ENCODE assay signal across 19 mouse cellular contexts in genomic region chr8:89833715-89834114, GRCm38 (mm10).
DNase-seq lines count a peak whose midpoint lies in the region; ATAC-seq and TF ChIP-seq lines count a peak whose summit lies in the region.
"Had no signal": no experiment of that assay in that cellular context is flagged by ENCODE, and none has a peak within 500 bp of the region (broad histone marks: within the 10 kb centered on the region; RNA-seq: fewer than 3 reads in every experiment).

No protein-coding gene starts in this region.

- POLR2A ChIA-PET in Patski (lab: Charles Lee) = no interaction called here

- H3K27me3 ChIP-seq in embryonic facial prominence, embryonic 11.5 days (ENCODE audit: control insufficient read depth, insufficient read depth, low read length) = no peaks in the 10 kb centered on the region
- H3K27me3 ChIP-seq in embryonic facial prominence, embryonic 10.5 days (replicated peaks; ENCODE audit: low read depth, poor library complexity, severe bottlenecking) = no peaks in the 10 kb centered on the region
- no peaks in the 10 kb centered on the region for H3K27me3 ChIP-seq in hindbrain, postnatal 0 days (ENCODE audit: insufficient read depth, low read length)
- H3K27me3 ChIP-seq in hindbrain, embryonic 11.5 days (ENCODE audit: control insufficient read depth, insufficient read depth, low read length) = no peaks in the 10 kb centered on the region
- no peaks in the 10 kb centered on the region for H3K27me3 ChIP-seq in liver, embryonic 14.5 days (ENCODE audit: control insufficient read depth, insufficient read depth, low read length)
- H3K27me3 ChIP-seq in liver, embryonic 12.5 days (replicated peaks) = no peaks in the 10 kb centered on the region
- no peaks in the 10 kb centered on the region for H3K27me3 ChIP-seq in Patski
- H3K27me3 ChIP-seq: hindbrain, embryonic 12.5 days; lung, embryonic 15.5 days had no signal

- in situ Hi-C loops in Patski (cut with MboI; ENCODE audit: low pct_unique_long_range_greater_than_20kb) = loop anchor here (25.0 kb wide), 1 partner anchor 1179 kb away; no protein-coding TSS in a partner anchor

- DNase-seq in embryonic facial prominence, embryonic 11.5 days (ENCODE audit: low spot score) = peak; percentile 24
- no peak for DNase-seq in embryonic facial prominence, embryonic 10.5 days (ENCODE audit: low spot score)
- DNase-seq in hindbrain, postnatal 0 days (ENCODE audit: low spot score) = peak; percentile 23
- DNase-seq in hindbrain, embryonic 11.5 days (ENCODE audit: low spot score) = no peak
- DNase-seq in liver, embryonic 14.5 days (ENCODE audit: low read depth in 3 of 3, low spot score in 3 of 3) = no peak
- DNase-seq in Patski (ENCODE audit: low read depth, low spot score) = no peak
- DNase-seq in testis, postnatal 10 days (ENCODE audit: low spot score) = no peak
- DNase-seq: adrenal gland, postnatal 25 days; cerebellum, adult 18-20 months; cerebellum, postnatal 25 days; gastrocnemius, postnatal 10 days; kidney, adult 9 months; kidney, postnatal 4 days had no signal

- no peak overlapping the region for H3K27ac ChIP-seq in embryonic facial prominence, embryonic 11.5 days (replicated peaks; ENCODE audit: low read depth, low read length)
- no peak overlapping the region for H3K27ac ChIP-seq in embryonic facial prominence, embryonic 10.5 days (replicated peaks)
- no peak overlapping the region for H3K27ac ChIP-seq in hindbrain, postnatal 0 days
- no peak overlapping the region for H3K27ac ChIP-seq in hindbrain, embryonic 11.5 days (ENCODE audit: low read depth, low read length)
- H3K27ac ChIP-seq in liver, embryonic 14.5 days = no peak overlapping the region
- H3K27ac ChIP-seq in liver, embryonic 12.5 days = no peak overlapping the region
- H3K27ac ChIP-seq: hindbrain, embryonic 12.5 days; limb, embryonic 10.5 days; lung, embryonic 15.5 days had no signal

- no peaks in the 10 kb centered on the region for H3K36me3 ChIP-seq in embryonic facial prominence, embryonic 11.5 days (replicated peaks; ENCODE audit: control insufficient read depth, insufficient read depth, low read depth, low read length)
- no peaks in the 10 kb centered on the region for H3K36me3 ChIP-seq in embryonic facial prominence, embryonic 10.5 days (replicated peaks)
- H3K36me3 ChIP-seq in hindbrain, postnatal 0 days (ENCODE audit: insufficient read depth, low read length) = no peaks in the 10 kb centered on the region
- H3K36me3 ChIP-seq in hindbrain, embryonic 11.5 days (ENCODE audit: control insufficient read depth, insufficient read depth, low read length) = no peaks in the 10 kb centered on the region
- no peaks in the 10 kb centered on the region for H3K36me3 ChIP-seq in liver, embryonic 14.5 days (replicated peaks; ENCODE audit: control insufficient read depth, insufficient read depth, low read depth)
- H3K36me3 ChIP-seq in liver, embryonic 12.5 days = no peaks in the 10 kb centered on the region
- H3K36me3 ChIP-seq: G1E; hindbrain, embryonic 12.5 days; limb, embryonic 10.5 days; lung, embryonic 15.5 days had no signal

- peak; percentile 64 for TF ChIP-seq CTCF in hindbrain, postnatal 0 days (IDR thresholded peaks at IDR 0.05; ENCODE audit: low read depth)
- TF ChIP-seq CTCF in liver, embryonic 14.5 days (IDR thresholded peaks at IDR 0.05; ENCODE audit: low read depth) = peak; percentile 7; the same call in 1 of the 2 replicates
- peak; percentile 46 for TF ChIP-seq CTCF in Patski (IDR thresholded peaks at IDR 0.05)

- no peaks in the 10 kb centered on the region for H3K9me3 ChIP-seq in embryonic facial prominence, embryonic 11.5 days (replicated peaks; ENCODE audit: control insufficient read depth, low read length)
- no peaks in the 10 kb centered on the region for H3K9me3 ChIP-seq in embryonic facial prominence, embryonic 10.5 days
- H3K9me3 ChIP-seq in hindbrain, postnatal 0 days (ENCODE audit: low read length) = no peaks in the 10 kb centered on the region
- H3K9me3 ChIP-seq in hindbrain, embryonic 11.5 days (ENCODE audit: control insufficient read depth, low read length) = no peaks in the 10 kb centered on the region
- no peaks in the 10 kb centered on the region for H3K9me3 ChIP-seq in liver, embryonic 14.5 days (ENCODE audit: control insufficient read depth, low read length)
- H3K9me3 ChIP-seq in liver, embryonic 12.5 days (replicated peaks) = no peaks in the 10 kb centered on the region
- H3K9me3 ChIP-seq: limb, embryonic 10.5 days; lung, embryonic 15.5 days had no signal

- 73% methylated on average over 4 of the region's 4 CpGs for WGBS in embryonic facial prominence, embryonic 11.5 days
- WGBS in embryonic facial prominence, embryonic 10.5 days = 75% methylated on average over 4 of the region's 4 CpGs
- 75% methylated on average over 4 of the region's 4 CpGs for WGBS in hindbrain, postnatal 0 days
- WGBS in hindbrain, embryonic 11.5 days = 80% methylated on average over 4 of the region's 4 CpGs
- WGBS in liver, embryonic 14.5 days (ENCODE audit: insufficient replicate concordance) = 57% methylated on average over 4 of the region's 4 CpGs
- WGBS in liver, embryonic 12.5 days (ENCODE audit: insufficient replicate concordance) = 63% methylated on average over 4 of the region's 4 CpGs

- TF ChIP-seq EP300 in liver, embryonic 14.5 days (IDR thresholded peaks at IDR 0.05; ENCODE audit: low read depth) = no peak

- no peak overlapping the region for H3K4me3 ChIP-seq in embryonic facial prominence, embryonic 11.5 days (ENCODE audit: low read depth, low read length)
- H3K4me3 ChIP-seq in embryonic facial prominence, embryonic 10.5 days = no peak overlapping the region
- no peak overlapping the region for H3K4me3 ChIP-seq in hindbrain, postnatal 0 days (ENCODE audit: low read length)
- no peak overlapping the region for H3K4me3 ChIP-seq in hindbrain, embryonic 11.5 days (ENCODE audit: low read depth, low read length)
- H3K4me3 ChIP-seq in liver, embryonic 14.5 days (ENCODE audit: insufficient read depth in 1 of 2, low read depth in 2 of 2, low read length in 2 of 2) = no peak overlapping the region
- H3K4me3 ChIP-seq in liver, embryonic 12.5 days = no peak overlapping the region
- H3K4me3 ChIP-seq: hindbrain, embryonic 12.5 days; limb, embryonic 10.5 days; lung, embryonic 15.5 days had no signal

- H3K4me1 ChIP-seq in embryonic facial prominence, embryonic 11.5 days (ENCODE audit: control insufficient read depth, insufficient read depth, low read length) = no peaks in the 10 kb centered on the region
- H3K4me1 ChIP-seq in embryonic facial prominence, embryonic 10.5 days = no peaks in the 10 kb centered on the region
- no peaks in the 10 kb centered on the region for H3K4me1 ChIP-seq in hindbrain, postnatal 0 days (ENCODE audit: insufficient read depth, low read length)
- no peaks in the 10 kb centered on the region for H3K4me1 ChIP-seq in hindbrain, embryonic 11.5 days (replicated peaks; ENCODE audit: control insufficient read depth, insufficient read depth, low read length)
- no peaks in the 10 kb centered on the region for H3K4me1 ChIP-seq in liver, embryonic 14.5 days (replicated peaks; ENCODE audit: control insufficient read depth in 2 of 2, insufficient read depth in 2 of 2, low read length in 1 of 2)
- no peaks in the 10 kb centered on the region for H3K4me1 ChIP-seq in liver, embryonic 12.5 days
- H3K4me1 ChIP-seq: hindbrain, embryonic 12.5 days; limb, embryonic 10.5 days; lung, embryonic 15.5 days had no signal

- CTCF ChIA-PET in Patski (lab: Charles Lee) = interaction anchor here (1.0 kb wide), 1 partner anchor 32 kb away, joined by 3 read pairs; no protein-coding TSS in a partner anchor

- H3K4me2 ChIP-seq in embryonic facial prominence, embryonic 11.5 days (ENCODE audit: low read depth, low read length) = no peak overlapping the region
- no peak overlapping the region for H3K4me2 ChIP-seq in hindbrain, postnatal 0 days (ENCODE audit: low read depth, low read length)
- H3K4me2 ChIP-seq in hindbrain, embryonic 11.5 days (replicated peaks; ENCODE audit: low read depth, low read length) = no peak overlapping the region
- H3K4me2 ChIP-seq in liver, embryonic 14.5 days (ENCODE audit: low read depth) = no peak overlapping the region
- no peak overlapping the region for H3K4me2 ChIP-seq in liver, embryonic 12.5 days
- H3K4me2 ChIP-seq: hindbrain, embryonic 12.5 days; lung, embryonic 15.5 days had no signal

- no peak overlapping the region for H3K9ac ChIP-seq in embryonic facial prominence, embryonic 11.5 days (replicated peaks; ENCODE audit: low read length)
- no peak overlapping the region for H3K9ac ChIP-seq in hindbrain, postnatal 0 days (replicated peaks; ENCODE audit: low read length)
- no peak overlapping the region for H3K9ac ChIP-seq in hindbrain, embryonic 11.5 days (ENCODE audit: low read depth, low read length)
- no peak overlapping the region for H3K9ac ChIP-seq in liver, embryonic 14.5 days (replicated peaks)
- H3K9ac ChIP-seq in liver, embryonic 12.5 days = no peak overlapping the region
- H3K9ac ChIP-seq: hindbrain, embryonic 12.5 days; lung, embryonic 15.5 days had no signal

- ATAC-seq in embryonic facial prominence, embryonic 11.5 days (replicated peaks; ENCODE audit: insufficient number of reproducible peaks, low FRiP score, low TSS enrichment, low read depth) = no peak
- ATAC-seq in hindbrain, postnatal 0 days = no peak
- ATAC-seq in hindbrain, embryonic 11.5 days (ENCODE audit: low FRiP score) = no peak
- no peak for ATAC-seq in liver, embryonic 14.5 days (ENCODE audit: insufficient read depth)
- ATAC-seq in liver, embryonic 12.5 days = no peak
- no peak for ATAC-seq in Patski
- ATAC-seq: inflammation-experienced regulatory T-cells, adult 6 months had no signal

Comparison
In these comparisons a context has a peak if more than half of its experiments do, and no peak if none do; other contexts are left out.
1. DNase-seq: peak in embryonic facial prominence, embryonic 11.5 days (single experiment) and hindbrain, postnatal 0 days (single experiment); none in embryonic facial prominence, embryonic 10.5 days (single experiment), hindbrain, embryonic 11.5 days (single experiment), liver, embryonic 14.5 days (0 of 3), Patski (single experiment) and testis, postnatal 10 days (single experiment).
2. CTCF ChIP-seq: peak in every context shown above with its lines; median percentile 64 in hindbrain, postnatal 0 days; 46 in Patski; 7 in liver, embryonic 14.5 days.